Mouse (Mus musculus) bone marrow, adult 2 months (tissue): ENCODE data around the gene Klk1b9. TPM values are rescaled to one million over a fixed set of nuclear protein-coding genes. Genes with fewer than 3 reads are reported as not detected.
"Not testable (repeated sequence)": the region's sequence is repeated elsewhere in the genome, so short reads cannot be mapped to it uniquely, and the experiment has no call there.

ENCODE experiments used
- H3K27ac ChIP-seq: fragments of 200-500 bp; 2 replicates; pipeline ENCODE4 v1.5.1; 2012; ENCODE audit warnings: low read depth, mild to moderate bottlenecking, control low read depth, inconsistent platforms, low read length; ENCODE audit not compliant: control insufficient read depth, poor library complexity, insufficient read depth
- H3K4me1 ChIP-seq: fragments of 200-500 bp; 2 replicates; pipeline ENCODE4 v1.6.1; 2011; ENCODE audit warnings: low read length; ENCODE audit not compliant: control insufficient read depth, insufficient read depth
- H3K4me3 ChIP-seq: fragments of 200-500 bp; replicated peaks from 2 replicates; pipeline ENCODE3; 2011; ENCODE audit warnings: mild to moderate bottlenecking, low read depth, low read length, control low read depth; ENCODE audit not compliant: control insufficient read depth
- CTCF ChIP-seq: fragments of 200-500 bp; IDR thresholded peaks from 2 replicates; pipeline ENCODE4 v1.5.1; 2011; ENCODE audit warnings: low read length, control low read depth; ENCODE audit not compliant: control insufficient read depth, insufficient read depth
- POLR2A ChIP-seq: fragments of 200-500 bp; IDR thresholded peaks from 2 replicates; pipeline ENCODE4 v1.6.1; 2011; ENCODE audit warnings: low read depth, mild to moderate bottlenecking, control low read depth, low read length, borderline replicate concordance; ENCODE audit not compliant: control insufficient read depth
- WGBS: fragments of 180-500 bp; shearing (Covaris S2); methylation state at CpG from one replicate; pipeline ENCODE4 v1.1.7; 2018; 5-methylcytosine and 5-hydroxymethylcytosine counted together
- polyA plus RNA-seq: library from polyadenylated mRNA; stranded (reverse); fragments of >200 nt; gene quantifications from 2 replicates; pipeline ENCODE4 v1.2.4, GENCODE M21; 2011; ENCODE audit warnings: low replicate concordance; ENCODE audit not compliant: missing spikeins, insufficient read depth, insufficient read length

The Klk1b9 gene
- polyA plus RNA-seq: not detected in 2 replicates

GRCm38 (mm10) chr7:43975761-43976160 lies at the start of gene Klk1b9:
Klk1b9 (plus strand) TSS chr7:43976061.
- not testable (repeated sequence) for H3K27ac ChIP-seq, H3K4me3 ChIP-seq, H3K4me1 ChIP-seq
- 77% methylated on average over 1 of the region's 1 CpGs for WGBS

GRCm38 (mm10) chr7:43928521-43928920 lies 47.3 kb upstream of the Klk1b9 start:
- Histone ChIP-seq H3K27ac (no peak overlapping the region), H3K4me1 (no peaks in the 10 kb centered on the region; the same call in 1 of the 2 replicates), H3K4me3 (no peak overlapping the region)
- peak; percentile 52 for TF ChIP-seq CTCF
- TF ChIP-seq POLR2A: no peak
- WGBS: 44% methylated on average over 4 of the region's 4 CpGs

- no peak for TF ChIP-seq POLR2A
- TF ChIP-seq CTCF: no peak
These were observed 43.5 kb upstream of the Klk1b9 start for GRCm38 (mm10) chr7:43932337-43932736.

GRCm38 (mm10) chr7:43933440-43933839 lies 42.4 kb upstream of the Klk1b9 start, which contains the start of gene Klk15:
Klk15 (plus strand) TSS chr7:43933740.
- Histone ChIP-seq H3K4me1 (no peaks in the 10 kb centered on the region), H3K4me3 (no peak within 1 kb of the TSS), H3K27ac (no peak within 1 kb of the TSS)
- WGBS: 86% methylated on average over 3 of the region's 3 CpGs
- TF ChIP-seq POLR2A (no peak), CTCF (no peak)

More at GRCm38 (mm10) chr7:43932337-43932736, 43.5 kb upstream of the Klk1b9 start:
- no peaks in the 10 kb centered on the region for H3K4me1 ChIP-seq
- H3K4me3 ChIP-seq: no peak overlapping the region
- 61% methylated on average over 4 of the region's 4 CpGs for WGBS
- no peak overlapping the region for H3K27ac ChIP-seq

DNA sequence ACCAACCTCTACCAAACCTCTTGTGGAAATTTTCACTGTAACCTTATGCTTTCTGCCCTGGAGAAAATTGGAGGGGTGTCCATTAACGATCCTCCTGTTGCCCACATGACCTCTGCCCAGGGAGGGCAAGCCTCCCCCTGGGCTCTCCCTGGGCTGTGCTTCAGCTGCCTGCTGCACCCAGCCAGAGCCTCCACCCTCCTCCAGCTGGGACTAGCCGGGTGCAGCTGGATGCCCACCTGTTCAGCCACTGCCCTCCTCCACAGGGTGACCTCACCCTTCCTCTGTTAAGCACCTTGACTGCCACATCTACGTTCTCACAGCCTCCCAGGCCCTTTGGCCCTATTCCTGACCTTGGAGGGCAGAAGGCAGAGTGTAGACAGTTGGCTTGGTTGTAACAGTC lies 41.1 kb upstream of the Klk1b9 start:
- TF ChIP-seq CTCF: no peak
- no peak for TF ChIP-seq POLR2A
- H3K4me3 ChIP-seq: no peak overlapping the region
- no peak overlapping the region for H3K27ac ChIP-seq
- H3K4me1 ChIP-seq: no peaks in the 10 kb centered on the region
- WGBS: 63% methylated on average over 3 of the region's 3 CpGs

DNA sequence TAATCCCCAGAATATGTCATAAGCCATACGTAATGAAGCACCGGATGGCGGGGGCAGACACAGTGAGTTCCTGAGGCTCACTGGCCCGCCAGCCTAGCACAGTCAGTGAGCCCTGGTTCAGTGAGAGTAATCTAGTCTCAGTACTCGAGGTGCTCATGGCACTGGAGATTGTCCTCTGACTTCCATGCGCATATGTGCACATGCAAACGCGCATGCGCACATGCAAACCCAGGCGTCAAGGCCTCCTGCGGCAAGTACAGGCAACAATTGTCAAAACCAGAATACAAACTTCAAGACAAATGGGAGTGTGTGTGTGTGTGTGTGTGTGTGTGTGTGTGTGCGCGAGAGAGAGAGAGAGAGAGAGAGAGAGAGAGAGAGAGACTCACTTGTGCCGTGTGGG lies 39.3 kb upstream of the Klk1b9 start:
- no peak overlapping the region for H3K27ac ChIP-seq
- no peak for TF ChIP-seq POLR2A
- TF ChIP-seq CTCF: no peak
- 79% methylated on average over 14 of the region's 14 CpGs for WGBS
- no peaks in the 10 kb centered on the region for H3K4me1 ChIP-seq
- H3K4me3 ChIP-seq: no peak overlapping the region

GRCm38 (mm10) chr7:43942293-43942692 lies 33.6 kb upstream of the Klk1b9 start:
- H3K4me3 ChIP-seq, H3K4me1 ChIP-seq, H3K27ac ChIP-seq: not testable (repeated sequence)
- WGBS: 69% methylated on average over 3 of the region's 3 CpGs

GRCm38 (mm10) chr7:43944727-43945264 lies 31.1 kb upstream of the Klk1b9 start:
- H3K4me3 ChIP-seq: no peak overlapping the region
- no peak overlapping the region for H3K27ac ChIP-seq
- H3K4me1 ChIP-seq: no peaks in the 10 kb centered on the region; the same call in 1 of the 2 replicates
- TF ChIP-seq CTCF (no peak), POLR2A (no peak)
- 71% methylated on average over 3 of the region's 3 CpGs for WGBS

- no peak within 1 kb of the TSS for H3K27ac ChIP-seq
- TF ChIP-seq CTCF (no peak), POLR2A (no peak)
- no peaks in the 10 kb centered on the region for H3K4me1 ChIP-seq
- no peak within 1 kb of the TSS for H3K4me3 ChIP-seq
- WGBS: 64% methylated on average over 2 of the region's 2 CpGs
These were observed 25.5 kb upstream of the Klk1b9 start, which contains the start of gene Klk1b8 for GRCm38 (mm10) chr7:43950364-43950763. Klk1b8 (plus strand) TSS chr7:43950664.

- Histone ChIP-seq H3K27ac (no peak overlapping the region), H3K4me3 (no peak overlapping the region), H3K4me1 (no peaks in the 10 kb centered on the region)
- WGBS: 53% methylated on average over 4 of the region's 4 CpGs
- no peak for TF ChIP-seq CTCF
- TF ChIP-seq POLR2A: no peak
These were observed 23.2 kb upstream of the Klk1b9 start for GRCm38 (mm10) chr7:43952703-43953102.
